Mouse (Mus musculus) lung, adult 2 months (tissue): ENCODE measurements around the gene Lamp2.

Experiments used
- CTCF ChIP-seq: fragments of 200-500 bp; IDR thresholded peaks from 2 replicates; pipeline ENCODE4 v1.5.1; 2011; ENCODE audit warnings: mild to moderate bottlenecking, low read length, control low read depth; ENCODE audit not compliant: insufficient read depth
- POLR2A ChIP-seq: fragments of 200-500 bp; IDR thresholded peaks from 2 replicates; pipeline ENCODE4 v1.6.1; 2011; ENCODE audit warnings: low read depth, mild to moderate bottlenecking, control low read depth, low read length, borderline replicate concordance; ENCODE audit errors: extremely low read depth

GRCm38 (mm10) chrX:38463160-38463559, 6.9 kb upstream of the Lamp2 start:
- TF ChIP-seq POLR2A: no peak
- no peak for TF ChIP-seq CTCF
